Mouse (Mus musculus): ENCODE results near the gene Vhl.

Vhl gene

GRCm38 (mm10) chr6:113624989-113625770 is 1.4 kb downstream of the Vhl start:
- no peak for DNase-seq (ENCODE audit: low read depth, low spot score)

GRCm38 (mm10) chr6:113630322-113630721 is 6.6 kb downstream of the Vhl start:
- DNase-seq (ENCODE audit: low read depth, low spot score) = no peak

- DNase-seq (ENCODE audit: low read depth, low spot score) = no peak
Observed at GRCm38 (mm10) chr6:113632863-113633262, 9.1 kb downstream of the Vhl start.

GRCm38 (mm10) chr6:113638302-113639040 is 14.7 kb downstream of the Vhl start, which contains the start of gene Irak2:
Gene Irak2 (plus strand): TSS chr6:113638467.
- DNase-seq (ENCODE audit: low read depth, low spot score) = peak; percentile 74

- DNase-seq (ENCODE audit: low read depth, low spot score) = no peak
Observed at GRCm38 (mm10) chr6:113639201-113639600, 15.4 kb downstream of the Vhl start.

- no peak for DNase-seq (ENCODE audit: low read depth, low spot score)
Observed at GRCm38 (mm10) chr6:113642605-113643004, 18.8 kb downstream of the Vhl start.

- DNase-seq (ENCODE audit: low read depth, low spot score) = no peak
Observed at GRCm38 (mm10) chr6:113643021-113643420, 19.3 kb downstream of the Vhl start.

GRCm38 (mm10) chr6:113643967-113644366 is 20.2 kb downstream of the Vhl start:
- no peak for DNase-seq (ENCODE audit: low read depth, low spot score)

GRCm38 (mm10) chr6:113644808-113645207 is 21.0 kb downstream of the Vhl start:
- no peak for DNase-seq (ENCODE audit: low read depth, low spot score)

- DNase-seq (ENCODE audit: low read depth, low spot score) = no peak
Observed at GRCm38 (mm10) chr6:113649346-113650196, 25.8 kb downstream of the Vhl start.

GRCm38 (mm10) chr6:113650197-113650640 is 26.5 kb downstream of the Vhl start:
- no peak for DNase-seq (ENCODE audit: low read depth, low spot score)

GRCm38 (mm10) chr6:113651626-113652025 is 27.9 kb downstream of the Vhl start:
- DNase-seq (ENCODE audit: low read depth, low spot score) = no peak

- DNase-seq (ENCODE audit: low read depth, low spot score) = no peak
Observed at GRCm38 (mm10) chr6:113653551-113653950, 29.8 kb downstream of the Vhl start.

- DNase-seq (ENCODE audit: low read depth, low spot score) = no peak
Observed at GRCm38 (mm10) chr6:113654102-113654501, 30.3 kb downstream of the Vhl start.

- no peak for DNase-seq (ENCODE audit: low read depth, low spot score)
Observed at GRCm38 (mm10) chr6:113654753-113655397, 31.1 kb downstream of the Vhl start.

GRCm38 (mm10) chr6:113655475-113655874 is 31.7 kb downstream of the Vhl start:
- no peak for DNase-seq (ENCODE audit: low read depth, low spot score)

GRCm38 (mm10) chr6:113656847-113657246 is 33.1 kb downstream of the Vhl start:
- DNase-seq (ENCODE audit: low read depth, low spot score) = no peak

- DNase-seq (ENCODE audit: low read depth, low spot score) = no peak
Observed at GRCm38 (mm10) chr6:113658226-113658625, 34.5 kb downstream of the Vhl start.

- no peak for DNase-seq (ENCODE audit: low read depth, low spot score)
Observed at GRCm38 (mm10) chr6:113659648-113660491, 36.1 kb downstream of the Vhl start.

All from telencephalon, adult 2 months (tissue).